Mouse (Mus musculus): ENCODE results near the gene Pros1.

DNA sequence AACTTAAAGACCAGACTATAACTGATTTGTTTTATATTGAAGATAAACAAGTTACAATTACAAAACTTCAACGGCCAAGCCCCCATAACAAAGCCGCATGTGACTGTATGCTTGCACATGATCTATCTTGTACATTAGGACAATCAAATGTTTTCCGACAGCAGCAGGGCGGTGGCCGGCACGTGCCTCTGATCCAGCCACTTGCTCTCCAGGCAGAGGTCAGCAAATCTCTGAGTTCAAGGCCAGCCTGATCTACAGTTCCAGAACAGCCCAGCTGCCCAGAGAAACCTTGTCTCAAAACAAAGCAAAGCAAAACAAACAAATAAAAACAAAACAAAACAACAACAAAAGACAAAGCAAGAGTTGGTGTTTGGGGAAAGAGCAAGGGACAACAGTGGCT, 1.3 kb downstream of the Pros1 start:
- no peak for TF ChIP-seq CTCF (IDR thresholded peaks at IDR 0.05; ENCODE audit: low read depth)
- no peak for TF ChIP-seq EP300 (IDR thresholded peaks at IDR 0.05; ENCODE audit: low read depth)
